Mouse (Mus musculus) heart, adult 11 months (tissue): ENCODE data around the gene Atad2b.

Experiments used
- DNase-seq: peaks from one replicate; pipeline ENCODE4 v3.0.0; 2022

The Atad2b gene

DNA sequence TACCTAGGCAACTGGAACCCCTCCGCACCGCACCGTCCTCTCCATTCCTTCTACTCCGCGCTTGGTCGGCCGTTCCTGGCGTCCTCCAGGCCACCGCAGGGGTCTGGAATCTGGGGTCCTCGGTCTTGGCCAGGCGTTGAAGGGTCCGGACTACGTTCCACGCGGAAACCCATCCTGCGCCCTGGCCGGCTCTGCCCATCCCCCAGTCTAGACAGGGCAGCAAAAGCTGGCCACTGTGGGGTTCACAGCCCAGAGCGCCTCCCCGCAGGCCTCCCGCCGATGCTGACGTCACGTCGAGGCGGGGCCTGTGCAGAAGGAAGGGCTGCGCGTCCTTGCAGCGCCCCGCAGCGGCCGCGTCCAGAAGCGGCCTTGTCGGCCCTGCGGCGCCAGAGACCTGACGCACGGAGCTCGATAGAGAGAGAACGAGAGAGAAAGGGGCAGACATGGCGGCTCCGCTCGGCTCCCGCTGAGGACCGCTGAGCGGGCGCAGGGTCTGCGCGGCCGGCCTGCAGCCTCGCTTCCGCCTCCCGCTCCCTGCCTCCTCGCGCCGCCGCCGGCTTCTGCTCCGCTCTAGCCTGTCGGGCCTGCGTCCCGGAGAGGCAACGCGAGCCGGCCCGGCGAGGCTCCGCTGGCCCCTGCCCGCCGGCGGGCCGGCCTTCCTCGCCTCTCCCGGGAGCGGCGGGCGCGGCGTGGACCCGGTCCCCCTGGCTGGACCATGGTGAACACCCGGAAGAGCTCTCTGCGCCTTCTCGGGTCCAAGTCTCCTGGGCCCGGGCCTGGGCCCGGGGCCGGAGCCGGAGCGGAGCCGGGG is at the start of gene Atad2b:
Gene Atad2b, plus strand, starts transcription at position 360 of the 811 bp plus-strand sequence.
- DNase-seq, result peak; percentile 100

- peak; percentile 79 for DNase-seq
These were observed 48.2 kb upstream of the Atad2b start for GRCm38 (mm10) chr12:4868924-4869323.

GRCm38 (mm10) chr12:4871260-4871659 is 45.9 kb upstream of the Atad2b start:
- peak; percentile 72 for DNase-seq

GRCm38 (mm10) chr12:4872273-4872672 is 44.9 kb upstream of the Atad2b start:
- DNase-seq, result peak; percentile 27

DNA sequence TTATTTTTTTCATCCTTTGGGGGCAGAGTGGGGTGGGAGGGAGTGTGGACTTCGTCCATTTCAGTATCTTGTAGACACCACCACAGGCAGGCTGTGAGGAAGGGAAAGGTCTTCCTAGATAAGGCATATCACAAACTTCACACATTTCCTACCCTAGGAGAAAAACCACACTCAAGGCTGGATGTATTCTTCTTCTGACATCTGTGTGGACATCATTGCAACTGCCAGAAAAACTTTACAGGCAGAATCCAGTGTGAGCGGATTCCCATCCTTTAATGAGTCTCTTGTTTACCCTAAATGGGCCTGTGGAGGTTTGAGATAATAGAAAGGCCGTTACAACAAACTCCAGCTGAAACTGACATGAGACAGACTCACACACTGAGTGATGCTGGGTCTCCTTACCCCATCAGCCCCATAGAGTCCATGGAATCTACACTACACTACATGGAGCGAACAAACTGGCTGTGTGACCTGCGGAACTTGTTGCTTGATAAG is 44.1 kb upstream of the Atad2b start:
- DNase-seq, result peak; percentile 56

DNA sequence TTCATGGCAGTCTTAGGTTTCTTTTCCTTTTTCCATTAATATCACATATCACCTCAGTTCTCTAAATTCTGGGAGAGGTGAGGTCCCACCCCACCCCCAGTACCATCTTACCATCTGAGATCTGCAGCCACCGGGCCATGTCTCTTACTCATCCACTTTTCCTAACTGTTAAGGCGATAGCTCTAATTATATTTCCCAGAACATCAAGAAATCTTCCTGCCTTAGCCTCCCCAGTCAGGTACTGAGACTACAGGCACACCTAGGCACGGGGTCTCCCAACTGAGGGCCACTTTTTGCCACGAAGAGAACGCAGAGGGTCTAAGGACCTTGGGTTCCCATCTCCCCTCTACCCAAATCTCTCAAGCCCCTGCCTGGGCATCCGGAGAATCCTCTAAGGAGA is 43.6 kb upstream of the Atad2b start:
- peak; percentile 83 for DNase-seq

DNA sequence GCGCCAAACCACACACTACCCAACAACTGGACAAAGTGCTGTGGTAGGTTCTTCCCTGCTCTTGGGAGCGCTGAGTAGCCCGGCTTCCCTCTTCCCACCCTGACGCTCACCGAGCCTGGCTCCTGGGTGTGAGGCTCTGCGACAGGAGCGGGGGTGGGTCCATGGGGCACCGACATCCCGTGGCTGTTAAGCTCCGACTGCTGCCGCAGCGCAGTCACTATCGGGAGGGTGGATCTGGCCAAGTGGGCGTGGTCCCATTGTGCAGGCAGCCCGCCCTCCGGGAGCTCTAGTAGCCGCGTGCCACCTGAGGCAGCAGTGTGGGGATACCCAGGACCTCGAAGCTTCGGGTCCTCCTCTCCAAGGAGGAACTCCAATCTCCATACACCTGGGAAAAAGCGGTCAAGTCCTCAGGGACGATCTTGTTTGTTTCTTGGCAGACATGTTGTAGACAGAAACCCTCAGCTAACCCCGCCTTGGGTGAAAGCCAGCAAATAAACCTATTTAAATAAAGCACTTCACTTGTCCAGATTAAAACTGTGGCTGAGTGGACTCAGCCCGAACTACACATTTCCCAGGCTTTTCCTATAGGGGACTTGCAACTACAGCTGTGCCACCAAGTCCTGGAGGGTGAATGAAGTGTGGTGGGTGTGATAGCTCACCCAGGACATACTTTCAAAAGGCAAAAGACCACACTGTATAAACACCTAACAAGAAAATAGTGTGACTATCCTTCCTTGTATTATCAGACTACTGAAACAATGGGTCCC is 42.8 kb upstream of the Atad2b start, which contains the start of gene Mfsd2b:
Gene Mfsd2b, minus strand, starts transcription at position 199 of the 767 bp plus-strand sequence.
- peak; percentile 97 for DNase-seq

DNA sequence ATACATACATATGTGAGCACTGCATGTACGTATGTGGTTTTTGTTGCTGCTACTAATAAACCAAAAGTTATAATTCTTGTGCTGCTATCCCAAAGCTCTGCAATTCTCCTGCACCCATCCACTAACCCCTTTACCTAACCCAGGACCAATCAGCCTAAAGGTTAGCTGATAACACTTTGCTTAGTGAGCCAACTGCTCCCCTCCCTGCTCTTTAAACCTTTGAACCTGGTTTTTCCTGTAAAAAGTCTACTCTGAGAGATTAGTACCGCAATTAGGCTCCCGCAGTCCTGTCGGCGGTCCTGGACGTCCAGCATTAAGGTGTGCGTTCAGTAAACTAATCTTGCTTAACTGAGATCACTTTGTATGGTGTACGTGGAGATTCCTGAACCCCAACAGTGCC is 41.5 kb upstream of the Atad2b start:
- DNase-seq, result peak; percentile 76

GRCm38 (mm10) chr12:4878296-4878783 is 38.8 kb upstream of the Atad2b start:
- peak; percentile 87 for DNase-seq

DNA sequence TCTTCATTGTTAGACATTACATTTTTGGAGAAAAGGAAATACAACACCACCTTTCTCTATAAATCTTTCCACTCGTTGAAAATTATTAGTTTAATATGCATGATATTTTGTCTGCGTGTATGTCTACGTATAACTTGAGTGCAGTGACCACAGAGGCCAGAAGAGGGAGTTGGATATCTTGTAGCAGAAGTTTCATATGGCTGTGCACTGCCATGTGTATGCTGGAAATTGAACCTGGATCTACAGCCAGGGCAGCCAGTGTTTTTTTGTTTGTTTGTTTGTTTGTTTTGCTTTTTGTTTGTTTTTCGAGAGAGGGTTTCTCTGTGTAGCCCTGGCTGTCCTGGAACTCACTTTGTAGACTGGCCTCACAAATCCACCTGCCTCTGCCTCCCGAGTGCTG is 38.1 kb upstream of the Atad2b start:
- DNase-seq, result peak; percentile 74

DNA sequence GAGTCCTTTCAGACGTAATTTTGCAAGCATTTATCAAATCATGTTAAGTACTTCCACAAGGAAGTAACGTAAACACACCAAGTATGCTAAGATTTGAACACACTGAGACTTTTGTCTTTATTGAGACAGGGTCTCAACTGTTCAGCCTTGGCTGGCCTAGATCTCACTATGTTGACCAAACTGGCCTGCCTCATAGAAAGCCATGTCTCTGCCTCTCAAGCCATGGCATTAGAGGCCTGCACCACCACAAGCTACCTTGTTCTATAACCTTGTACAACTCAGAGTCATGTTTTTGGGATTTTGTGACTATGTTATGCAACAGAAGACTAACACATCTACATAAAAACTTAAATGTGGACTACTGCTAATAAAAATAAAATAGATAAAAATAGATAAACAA is 35.1 kb upstream of the Atad2b start:
- peak; percentile 60 for DNase-seq

DNA sequence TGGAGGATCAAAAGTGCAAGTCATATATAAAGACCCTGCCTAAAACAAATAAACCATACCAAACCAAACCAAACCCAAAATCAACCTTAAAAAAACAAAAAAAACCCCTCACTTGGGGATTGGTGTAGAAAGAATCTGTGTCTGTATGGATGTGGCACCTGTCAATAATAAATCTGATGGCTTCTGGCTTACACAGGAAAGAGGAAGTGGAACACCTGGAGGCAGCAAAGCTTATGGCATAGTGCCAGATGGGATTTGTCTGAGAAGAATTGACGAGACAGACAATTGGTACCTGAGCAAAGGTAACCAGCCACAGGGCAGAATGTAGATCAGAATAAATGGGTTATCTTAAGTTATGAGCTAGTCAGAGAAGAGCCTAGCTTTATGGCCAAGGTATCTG is 32.1 kb upstream of the Atad2b start:
- peak; percentile 43 for DNase-seq

DNA sequence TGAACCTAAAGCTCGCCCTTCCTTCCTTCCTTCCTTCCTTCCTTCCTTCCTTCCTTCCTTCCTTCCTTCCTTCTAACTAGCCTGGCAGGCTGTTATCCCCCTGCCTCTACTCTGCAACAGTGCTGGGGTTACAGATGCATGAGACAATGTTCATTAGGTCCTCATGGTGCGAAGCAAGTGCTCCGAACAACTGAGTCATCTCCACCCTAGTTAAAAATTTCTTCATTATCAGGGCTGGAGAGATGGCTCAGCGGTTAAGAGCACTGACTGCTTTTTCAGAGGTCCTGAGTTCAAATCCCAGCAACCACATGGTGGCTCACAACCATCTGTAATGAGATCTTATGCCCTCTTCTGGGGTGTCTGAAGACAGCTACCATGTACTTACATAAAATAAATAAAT is 30.6 kb upstream of the Atad2b start:
- peak; percentile 67 for DNase-seq

DNA sequence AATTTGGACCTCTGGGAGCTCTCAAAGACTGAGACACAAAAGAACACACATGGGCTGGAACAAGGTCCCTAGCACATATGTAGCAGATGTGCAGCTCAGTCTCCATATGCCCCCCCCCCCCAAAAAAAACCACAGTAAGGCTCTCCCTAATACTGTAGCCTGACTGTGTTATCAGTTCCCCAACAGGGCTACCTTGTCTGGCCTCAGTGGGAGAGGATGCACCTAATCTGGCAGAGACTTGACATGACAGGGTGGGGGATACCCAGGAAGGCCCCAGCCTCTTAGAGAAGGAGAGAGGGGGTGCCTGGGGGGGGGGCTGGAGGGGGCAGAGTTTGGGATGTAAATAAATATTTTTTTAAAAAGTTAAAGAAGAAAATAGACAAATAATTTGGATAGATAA is 28.4 kb upstream of the Atad2b start:
- DNase-seq, result peak; percentile 40

- DNase-seq, result peak; percentile 46
These were observed 27.9 kb upstream of the Atad2b start for GRCm38 (mm10) chr12:4889251-4889650.

- DNase-seq, result no peak
These were observed 27.3 kb upstream of the Atad2b start for GRCm38 (mm10) chr12:4889891-4890290.

GRCm38 (mm10) chr12:4898024-4898423 is 19.1 kb upstream of the Atad2b start:
- DNase-seq, result no peak

DNA sequence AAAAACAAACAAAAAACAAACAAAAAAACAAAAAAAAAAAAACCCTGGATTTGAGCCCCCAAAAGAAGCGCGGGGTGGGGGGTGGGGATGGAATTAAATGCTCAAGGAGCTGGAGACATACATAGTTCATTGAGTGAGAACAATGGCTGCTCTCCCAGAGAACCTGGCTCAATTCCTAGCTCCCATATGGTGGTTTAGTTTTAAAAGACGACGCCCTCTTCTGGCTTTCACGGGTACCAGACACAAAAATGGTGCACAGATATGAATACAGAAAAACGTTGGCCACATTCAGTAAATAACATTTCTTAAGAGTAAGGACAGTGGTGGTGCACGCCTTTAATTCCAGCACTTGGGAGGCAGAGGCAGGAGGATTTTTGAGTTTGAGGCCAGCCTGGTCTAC is 11.2 kb upstream of the Atad2b start:
- DNase-seq, result no peak

- DNase-seq, result no peak
These were observed 10.7 kb upstream of the Atad2b start for GRCm38 (mm10) chr12:4906476-4906875.

DNA sequence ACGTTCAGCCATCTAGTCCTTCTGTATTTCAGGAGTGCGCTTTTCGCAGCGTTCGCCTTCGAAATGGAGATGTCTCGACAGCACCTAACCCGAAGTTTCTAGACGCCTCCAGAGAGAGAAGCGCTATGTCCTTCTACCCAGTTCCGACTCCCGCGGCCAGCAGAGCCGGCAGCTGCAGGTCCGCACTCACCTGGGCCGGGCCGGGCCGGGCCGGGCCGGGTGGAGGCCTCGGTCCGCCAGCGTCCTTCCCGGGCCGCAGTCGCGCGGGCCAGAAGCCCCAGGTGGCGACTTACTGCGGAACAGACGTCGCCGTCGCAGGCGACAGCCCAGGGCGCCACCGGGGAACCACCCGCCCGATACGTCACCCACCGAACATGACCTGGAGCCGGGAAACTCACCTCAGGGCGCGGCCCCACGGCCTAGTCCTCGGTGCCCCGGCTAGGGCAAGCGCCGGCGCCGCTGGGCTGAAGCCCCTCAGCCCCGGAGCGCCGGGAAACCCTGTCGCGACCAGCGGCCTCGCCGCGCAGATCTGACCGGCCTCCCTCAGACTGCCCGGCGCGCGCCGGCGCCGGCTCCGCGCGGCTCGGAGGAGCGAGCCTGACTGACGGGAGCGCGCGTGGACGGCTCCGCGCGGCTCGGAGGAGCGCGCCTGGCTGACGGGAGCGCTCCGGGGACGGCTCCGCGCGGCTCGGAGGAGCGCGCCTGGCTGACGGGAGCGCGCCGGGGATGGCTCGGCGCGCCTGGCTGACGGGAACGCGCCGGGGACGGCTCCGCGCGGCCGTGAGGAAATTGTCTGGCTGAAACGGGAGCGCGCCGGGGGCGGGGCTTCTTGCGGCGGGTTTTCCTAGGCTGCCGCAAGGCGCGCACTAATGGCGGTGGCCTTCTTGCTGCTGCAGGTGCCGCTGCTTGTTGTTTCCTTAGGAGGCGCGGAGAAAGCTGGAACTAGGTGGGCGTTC is 9.9 kb upstream of the Atad2b start, which contains the start of gene Ubxn2a:
Gene Ubxn2a, minus strand, starts transcription at position 755 of the 956 bp plus-strand sequence.
- peak; percentile 100 for DNase-seq

GRCm38 (mm10) chr12:4908391-4908790 is 8.8 kb upstream of the Atad2b start:
- peak; percentile 62 for DNase-seq

GRCm38 (mm10) chr12:4910496-4910895 is 6.7 kb upstream of the Atad2b start:
- DNase-seq, result peak; percentile 66
